Mouse (Mus musculus): Measurements from ENCODE around the gene Pde11a. TPM values are rescaled to one million over a fixed set of nuclear protein-coding genes. Genes with fewer than 3 reads are reported as not detected.
A peak's percentile ranks its signal among the peaks of the same experiment; 100 is the strongest.

The Pde11a gene
- total RNA-seq, 1 experiment = 0.27 TPM

GRCm38 (mm10) chr2:75964972-75965371 is 373.6 kb downstream of the Pde11a start:
- Histone ChIP-seq H3K27ac (ENCODE audit: insufficient read depth, low read depth, low read length, poor library complexity, severe bottlenecking) (no peak overlapping the region), H3K36me3 (ENCODE audit: control insufficient read depth, insufficient read depth, low read length, poor library complexity, severe bottlenecking) (no peaks in the 10 kb centered on the region), H3K9me3 (ENCODE audit: control insufficient read depth, insufficient read depth, low read depth, low read length) (no peaks in the 10 kb centered on the region), H3K9ac (ENCODE audit: insufficient read depth, low read depth, low read length, poor library complexity, severe bottlenecking) (no peak overlapping the region; the same call in 1 of the 2 replicates), H3K4me3 (ENCODE audit: insufficient read depth in 1 of 2, low read depth in 1 of 2, low read length in 2 of 2, poor library complexity in 1 of 2, severe bottlenecking in 1 of 2) (peak overlapping the region in 1 of 2 experiments; percentile 31; a peak in 1 of 4 replicates), H3K4me1 (ENCODE audit: control insufficient read depth in 2 of 2, insufficient read depth in 2 of 2, low read length in 2 of 2, poor library complexity in 1 of 2) (peaks cover 8 to 19% of the 10 kb centered on the region in 2 experiments)
- DNase-seq (ENCODE audit: low read depth, low spot score) = no peak
- in situ Hi-C loops (cut with MboI; ENCODE audit: low sequenced_read_pairs in 2 of 2, unreplicated experiment in 2 of 2) = loop anchor here (10.0 to 25.0 kb wide), 2 partner anchors 180 to 353 kb away; no protein-coding TSS in a partner anchor
- TF ChIP-seq CHD2 (IDR thresholded peaks at IDR 0.05; ENCODE audit: low read depth, low read length) = no peak
- peak; percentile 41; the same call in 1 of the 2 replicates for TF ChIP-seq ZC3H11A (IDR thresholded peaks at IDR 0.05; ENCODE audit: borderline replicate concordance, low read depth, low read length)
- no peak for TF ChIP-seq ZNF384 (IDR thresholded peaks at IDR 0.05; ENCODE audit: low read depth, low read length)
- TF ChIP-seq HCFC1 (IDR thresholded peaks at IDR 0.05; ENCODE audit: borderline replicate concordance, insufficient read depth, low read length) = no peak

- no peak overlapping the region; the same call in 1 of the 2 replicates for H3K9ac ChIP-seq (ENCODE audit: insufficient read depth, low read depth, low read length, poor library complexity, severe bottlenecking)
- H3K36me3 ChIP-seq (ENCODE audit: control insufficient read depth, insufficient read depth, low read length, poor library complexity, severe bottlenecking) = no peaks in the 10 kb centered on the region
- H3K4me1 ChIP-seq (ENCODE audit: control insufficient read depth in 2 of 2, insufficient read depth in 2 of 2, low read length in 2 of 2, poor library complexity in 1 of 2) = peaks cover 8 to 19% of the 10 kb centered on the region in 2 experiments
- no peak for TF ChIP-seq CHD2 (IDR thresholded peaks at IDR 0.05; ENCODE audit: low read depth, low read length)
- TF ChIP-seq ZC3H11A (IDR thresholded peaks at IDR 0.05; ENCODE audit: borderline replicate concordance, low read depth, low read length) = peak; percentile 50
- H3K9me3 ChIP-seq (ENCODE audit: control insufficient read depth, insufficient read depth, low read depth, low read length) = no peaks in the 10 kb centered on the region
- peak overlapping the region in 1 of 2 experiments; percentile 31; a peak in 2 of 4 replicates for H3K4me3 ChIP-seq (ENCODE audit: insufficient read depth in 1 of 2, low read depth in 1 of 2, low read length in 2 of 2, poor library complexity in 1 of 2, severe bottlenecking in 1 of 2)
- in situ Hi-C loops (cut with MboI; ENCODE audit: low sequenced_read_pairs in 2 of 2, unreplicated experiment in 2 of 2) = loop anchor here (10.0 to 25.0 kb wide), 2 partner anchors 180 to 352 kb away; no protein-coding TSS in a partner anchor
- DNase-seq (ENCODE audit: low read depth, low spot score) = no peak
- H3K27ac ChIP-seq (ENCODE audit: insufficient read depth, low read depth, low read length, poor library complexity, severe bottlenecking) = no peak overlapping the region
Measured at GRCm38 (mm10) chr2:75964512-75964911, 374.1 kb downstream of the Pde11a start.

- in situ Hi-C loops (cut with MboI; ENCODE audit: low sequenced_read_pairs in 2 of 2, unreplicated experiment in 2 of 2) = loop anchor here (10.0 to 25.0 kb wide), 2 partner anchors 179 to 352 kb away; no protein-coding TSS in a partner anchor
- no peak overlapping the region for H3K27ac ChIP-seq (ENCODE audit: insufficient read depth, low read depth, low read length, poor library complexity, severe bottlenecking)
- no peaks in the 10 kb centered on the region for H3K9me3 ChIP-seq (ENCODE audit: control insufficient read depth, insufficient read depth, low read depth, low read length)
- peak overlapping the region in 1 of 2 experiments; percentile 31; a peak in 2 of 4 replicates for H3K4me3 ChIP-seq (ENCODE audit: insufficient read depth in 1 of 2, low read depth in 1 of 2, low read length in 2 of 2, poor library complexity in 1 of 2, severe bottlenecking in 1 of 2)
- no peak for TF ChIP-seq MAFK (IDR thresholded peaks at IDR 0.05; ENCODE audit: insufficient read depth, low read depth, low read length)
- no peak for TF ChIP-seq ZNF384 (IDR thresholded peaks at IDR 0.05; ENCODE audit: low read depth, low read length)
- no peak for TF ChIP-seq ZC3H11A (IDR thresholded peaks at IDR 0.05; ENCODE audit: borderline replicate concordance, low read depth, low read length)
- TF ChIP-seq CHD2 (IDR thresholded peaks at IDR 0.05; ENCODE audit: low read depth, low read length) = no peak
- no peak for TF ChIP-seq HCFC1 (IDR thresholded peaks at IDR 0.05; ENCODE audit: borderline replicate concordance, insufficient read depth, low read length)
- no peaks in the 10 kb centered on the region for H3K36me3 ChIP-seq (ENCODE audit: control insufficient read depth, insufficient read depth, low read length, poor library complexity, severe bottlenecking)
- H3K9ac ChIP-seq (ENCODE audit: insufficient read depth, low read depth, low read length, poor library complexity, severe bottlenecking) = no peak overlapping the region
- peaks cover 11 to 19% of the 10 kb centered on the region in 2 experiments for H3K4me1 ChIP-seq (ENCODE audit: control insufficient read depth in 2 of 2, insufficient read depth in 2 of 2, low read length in 2 of 2, poor library complexity in 1 of 2)
- no peak for DNase-seq (ENCODE audit: low read depth, low spot score)
Measured at GRCm38 (mm10) chr2:75964051-75964450, 374.5 kb downstream of the Pde11a start.

- H3K27ac ChIP-seq (ENCODE audit: insufficient read depth, low read depth, low read length, poor library complexity, severe bottlenecking) = no peak overlapping the region
- DNase-seq (ENCODE audit: low read depth, low spot score) = no peak
- H3K9me3 ChIP-seq (ENCODE audit: control insufficient read depth, insufficient read depth, low read depth, low read length) = no peaks in the 10 kb centered on the region
- no peak overlapping the region for H3K4me3 ChIP-seq (ENCODE audit: insufficient read depth in 1 of 2, low read depth in 1 of 2, low read length in 2 of 2, poor library complexity in 1 of 2, severe bottlenecking in 1 of 2)
- peaks cover 11 to 19% of the 10 kb centered on the region in 2 experiments for H3K4me1 ChIP-seq (ENCODE audit: control insufficient read depth in 2 of 2, insufficient read depth in 2 of 2, low read length in 2 of 2, poor library complexity in 1 of 2)
- H3K36me3 ChIP-seq (ENCODE audit: control insufficient read depth, insufficient read depth, low read length, poor library complexity, severe bottlenecking) = no peaks in the 10 kb centered on the region
- in situ Hi-C loops (cut with MboI; ENCODE audit: low sequenced_read_pairs in 2 of 2, unreplicated experiment in 2 of 2) = loop anchor here (10.0 to 25.0 kb wide), 2 partner anchors 179 to 351 kb away; no protein-coding TSS in a partner anchor
- H3K9ac ChIP-seq (ENCODE audit: insufficient read depth, low read depth, low read length, poor library complexity, severe bottlenecking) = no peak overlapping the region
- TF ChIP-seq CHD2 (IDR thresholded peaks at IDR 0.05; ENCODE audit: low read depth, low read length) = no peak
- TF ChIP-seq ZC3H11A (IDR thresholded peaks at IDR 0.05; ENCODE audit: borderline replicate concordance, low read depth, low read length) = no peak
- TF ChIP-seq HCFC1 (IDR thresholded peaks at IDR 0.05; ENCODE audit: borderline replicate concordance, insufficient read depth, low read length) = no peak
- no peak for TF ChIP-seq MAFK (IDR thresholded peaks at IDR 0.05; ENCODE audit: insufficient read depth, low read depth, low read length)
- TF ChIP-seq ZNF384 (IDR thresholded peaks at IDR 0.05; ENCODE audit: low read depth, low read length) = no peak
Measured at GRCm38 (mm10) chr2:75963211-75963840, 375.2 kb downstream of the Pde11a start.
